Mouse (Mus musculus) T-helper 17 cell (primary cell): ENCODE measurements at regions not wholly inside any gene's neighbourhood (a gene's known extent, or its start where the extent isn't known, plus 50 kb on each side); places are given as distances from the start of the nearest gene placed in this dataset.

Experiments
- in situ Hi-C, 2 experiments: fragments of 300-600 bp; cut with MboI, MseI; formaldehyde crosslinking; loops; 1 replicate in 1 of 2; 2 replicates in 1 of 2; pipeline ENCODE4 v1.15.1; 2025; ENCODE audit warnings: high pct_unique_total_duplicates in 2 of 2

DNA sequence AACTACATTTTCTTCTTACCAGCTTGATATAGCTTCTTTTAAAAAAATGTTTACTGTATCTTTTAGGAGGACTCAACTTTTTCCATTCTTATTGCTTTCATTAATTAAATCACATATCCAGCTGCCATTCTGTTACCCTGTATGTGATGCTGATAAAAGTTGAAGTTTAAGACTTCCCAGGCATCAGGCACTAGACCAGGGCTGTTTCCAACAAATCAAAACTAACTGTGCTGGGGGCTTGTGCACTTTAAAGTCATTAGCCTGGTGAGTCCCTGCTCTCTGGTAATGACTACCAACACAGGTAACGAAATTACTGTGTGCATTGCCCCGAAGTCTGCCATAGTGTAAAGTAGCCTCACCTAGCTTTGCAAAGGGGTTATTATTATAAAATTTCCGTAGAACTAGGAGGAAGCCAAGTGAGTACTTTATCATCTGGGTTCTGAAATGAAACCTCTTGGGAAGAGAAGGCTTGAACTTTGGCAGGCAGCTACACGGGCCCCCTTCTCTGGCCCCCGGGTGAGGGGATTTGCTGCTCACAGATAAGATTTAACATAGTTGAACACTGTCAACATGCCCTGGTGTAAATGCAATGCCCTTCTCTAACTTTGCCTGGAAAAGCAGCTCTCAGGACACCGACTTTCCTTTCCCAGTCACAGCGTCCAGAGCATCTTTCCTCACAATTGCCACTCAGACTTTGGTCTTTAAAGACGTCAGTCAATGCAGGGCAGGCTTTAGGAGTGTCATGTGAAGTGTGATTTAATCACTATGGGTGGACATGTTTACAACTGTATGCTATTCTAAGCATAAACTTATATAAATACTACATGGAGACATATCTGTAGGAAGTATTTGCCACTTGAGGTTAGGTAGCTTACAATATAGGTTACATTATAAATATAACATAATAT is 122.1 kb upstream of the Tab2 start:
- in situ Hi-C loops = no loop called here

DNA sequence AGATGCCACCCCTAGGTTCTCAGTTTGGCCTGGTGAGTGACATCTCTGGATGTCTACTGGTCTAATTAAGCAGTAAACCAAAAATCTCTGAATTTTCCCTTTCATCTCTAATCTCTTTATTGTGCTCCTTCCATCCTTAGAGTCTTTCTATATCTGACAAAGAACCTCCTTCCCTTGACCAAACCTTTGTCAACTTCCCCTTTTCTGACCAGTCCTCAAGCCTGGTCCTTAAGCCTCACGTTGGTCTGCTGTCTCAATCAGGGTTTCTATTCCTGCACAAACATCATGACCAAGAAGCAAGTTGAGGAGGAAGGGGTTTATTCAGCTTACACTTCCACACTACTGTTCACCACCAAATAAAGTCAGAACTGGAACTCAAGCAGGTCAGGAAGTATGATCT is 116.4 kb upstream of the Tab2 start:
- in situ Hi-C loops = no loop called here

DNA sequence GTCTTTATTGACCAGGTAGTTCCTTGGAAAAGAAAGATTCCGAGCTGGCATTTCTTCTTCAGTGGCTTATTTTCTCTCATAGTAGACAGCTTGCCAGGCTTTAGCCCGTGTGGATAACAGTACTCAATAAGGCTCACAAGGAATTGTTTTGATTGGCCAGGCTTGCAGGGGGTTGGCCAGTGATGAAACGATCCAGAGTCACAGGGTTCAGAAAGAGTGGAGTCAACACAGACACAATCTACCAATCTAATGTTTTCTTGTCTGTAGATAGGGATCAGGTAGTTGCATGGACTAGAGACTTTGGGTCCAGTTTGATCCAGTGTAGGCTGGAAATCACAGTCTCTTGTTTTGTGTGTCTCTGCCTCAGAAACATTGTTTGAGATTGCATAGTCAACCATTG is 115.8 kb upstream of the Tab2 start:
- in situ Hi-C loops = no loop called here

DNA sequence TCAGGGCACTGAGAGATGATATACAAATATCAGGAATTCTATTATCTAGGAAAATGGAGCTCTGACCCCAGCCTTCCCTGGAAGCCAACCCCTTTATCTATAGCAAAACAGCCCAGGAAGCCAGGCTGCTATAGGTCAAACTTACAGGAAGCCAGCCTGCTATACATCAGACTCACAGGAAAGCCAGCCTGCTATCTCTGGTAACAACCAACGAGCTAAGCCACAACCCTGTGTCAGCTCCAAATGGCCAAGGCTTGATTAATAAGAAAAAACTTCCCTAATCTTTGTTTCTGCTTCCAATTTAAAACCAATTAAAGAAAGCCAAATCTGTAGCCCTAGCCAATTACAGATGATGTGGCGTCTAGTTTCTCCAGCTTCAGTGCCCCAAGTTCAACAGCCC is 114.4 kb upstream of the Tab2 start:
- in situ Hi-C loops = no loop called here

DNA sequence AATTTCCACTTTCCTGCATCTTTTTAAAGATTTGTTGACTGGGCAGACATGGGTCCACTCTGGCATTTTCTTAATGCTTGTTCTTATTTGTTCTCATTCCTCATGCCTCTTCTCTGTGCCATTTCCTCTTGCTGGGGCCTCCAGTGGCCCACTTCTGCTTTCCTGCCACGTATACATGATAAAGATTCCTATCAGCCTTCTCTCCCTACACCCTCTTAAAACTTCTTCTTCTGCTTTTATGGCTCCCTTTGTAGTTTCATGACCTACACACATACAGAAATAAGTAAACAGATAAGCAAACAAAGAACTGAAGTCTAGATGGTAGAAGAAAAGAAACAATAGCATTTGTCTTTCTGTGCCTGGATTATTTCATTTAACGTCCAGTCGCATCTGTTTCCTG is 110.9 kb upstream of the Tab2 start:
- in situ Hi-C loops = loop anchor here in 1 of 2 experiments (5.0 kb wide), 1 partner anchor 45 kb away; no protein-coding TSS in a partner anchor

DNA sequence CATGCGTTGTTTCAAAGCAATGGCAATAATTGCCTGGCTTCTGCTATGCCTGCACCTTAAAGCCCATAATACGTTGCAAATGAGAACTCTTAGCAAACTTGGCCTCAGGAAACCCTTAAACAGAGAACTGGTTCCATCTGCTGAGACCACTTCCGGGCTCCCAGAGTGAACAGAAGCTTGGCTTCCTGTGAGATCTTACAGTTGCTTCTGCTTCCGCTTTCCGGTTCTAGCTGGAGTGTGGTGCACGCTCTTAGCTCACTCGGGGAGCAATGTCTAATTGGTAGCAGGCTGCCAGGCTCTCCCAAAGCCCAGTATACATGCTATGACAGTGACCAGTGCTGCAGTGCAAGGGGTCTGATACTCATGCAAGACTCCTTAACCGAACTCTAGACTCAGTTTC is 109.7 kb upstream of the Tab2 start:
- in situ Hi-C loops = loop anchor here in 1 of 2 experiments (5.0 kb wide), 1 partner anchor 47 kb away; no protein-coding TSS in a partner anchor

DNA sequence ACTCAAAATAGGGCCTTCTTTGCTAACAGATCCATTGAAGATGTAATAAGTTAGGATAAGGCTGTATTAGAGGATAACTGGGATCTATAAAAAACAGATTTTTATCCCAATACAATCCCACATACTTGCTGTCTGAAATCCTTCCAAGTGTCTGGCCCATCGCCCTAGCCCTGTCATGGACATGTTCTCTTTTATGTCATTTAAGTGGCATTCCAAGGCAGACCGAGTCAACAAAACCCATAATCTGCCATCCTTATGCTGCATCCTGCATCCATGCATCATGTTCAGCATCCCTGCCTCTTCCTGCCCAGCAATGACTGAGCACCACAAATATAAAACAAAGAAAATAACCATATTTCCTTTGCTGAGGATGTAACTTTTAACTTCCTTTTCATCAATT is 108.3 kb upstream of the Tab2 start:
- in situ Hi-C loops = no loop called here

DNA sequence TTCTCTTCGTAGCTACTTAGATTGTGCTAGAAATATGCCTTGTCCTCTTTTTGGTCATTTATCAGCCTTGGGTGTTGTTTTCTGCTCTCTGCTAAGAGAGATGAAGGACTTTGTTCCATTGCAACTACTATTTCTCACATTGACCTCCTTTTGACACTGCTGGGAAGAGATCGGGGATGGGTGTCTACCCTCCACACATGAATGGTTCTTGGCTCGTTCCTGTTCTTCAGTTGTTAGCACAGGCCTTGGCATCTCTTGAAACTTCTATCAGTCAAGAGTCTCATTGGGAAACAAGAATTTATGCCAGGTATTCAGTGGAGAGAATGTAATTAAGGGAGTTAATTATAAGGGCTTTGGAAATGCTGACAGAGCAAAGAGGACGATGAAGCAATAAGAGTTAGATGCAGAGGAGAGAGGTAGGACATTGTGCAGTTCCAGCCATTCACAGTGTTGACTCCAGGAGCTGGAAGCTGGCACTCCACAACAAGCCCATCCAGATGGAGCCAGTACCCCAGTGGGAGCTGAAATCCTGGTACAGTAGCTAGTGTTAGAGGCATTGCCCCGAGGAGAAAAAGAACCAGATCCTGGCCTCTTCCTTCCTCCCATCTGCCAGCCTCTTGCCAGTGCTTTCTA is 107.5 kb upstream of the Tab2 start:
- in situ Hi-C loops = no loop called here

DNA sequence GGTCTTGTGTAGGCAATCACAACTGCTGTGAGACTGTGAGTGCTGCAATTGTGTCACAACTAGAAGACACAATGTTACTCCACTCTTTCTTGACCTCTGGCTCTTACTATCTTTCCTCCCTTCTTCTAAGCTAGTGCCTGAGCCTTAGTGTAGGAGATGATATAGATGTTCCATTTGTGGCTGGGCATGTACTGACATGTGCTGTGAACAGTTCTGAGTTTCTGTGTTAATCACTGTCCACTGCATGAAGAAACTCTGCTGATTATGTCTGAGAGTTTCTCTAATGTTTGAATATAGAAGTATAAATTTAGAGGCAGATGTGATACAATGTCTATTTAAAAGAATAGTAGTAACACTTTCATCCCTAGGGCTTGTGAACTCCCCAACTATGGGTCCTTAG is 105.0 kb upstream of the Tab2 start:
- in situ Hi-C loops = no loop called here

DNA sequence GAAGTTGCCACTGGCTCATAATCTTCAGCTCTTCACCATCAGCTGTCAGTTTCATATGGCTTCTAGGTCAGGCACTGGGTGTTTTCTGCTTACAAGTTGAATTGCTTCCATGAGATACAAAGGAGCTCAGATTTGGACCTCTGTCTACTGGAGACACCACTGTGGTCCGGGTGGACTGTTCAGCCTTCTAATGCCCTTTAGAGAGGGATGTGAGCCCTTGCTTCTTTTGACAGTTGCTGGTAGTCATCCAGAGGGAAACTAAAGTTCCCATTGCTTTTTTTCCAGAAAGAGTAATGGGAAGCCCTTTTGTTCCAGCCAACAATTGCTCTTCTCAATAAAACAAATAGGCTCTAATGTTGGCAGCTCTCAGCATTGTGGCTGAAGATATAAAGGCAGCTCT is 103.7 kb upstream of the Tab2 start:
- in situ Hi-C loops = loop anchor here in 1 of 2 experiments (5.0 kb wide), 1 partner anchor 97 kb away; no protein-coding TSS in a partner anchor

DNA sequence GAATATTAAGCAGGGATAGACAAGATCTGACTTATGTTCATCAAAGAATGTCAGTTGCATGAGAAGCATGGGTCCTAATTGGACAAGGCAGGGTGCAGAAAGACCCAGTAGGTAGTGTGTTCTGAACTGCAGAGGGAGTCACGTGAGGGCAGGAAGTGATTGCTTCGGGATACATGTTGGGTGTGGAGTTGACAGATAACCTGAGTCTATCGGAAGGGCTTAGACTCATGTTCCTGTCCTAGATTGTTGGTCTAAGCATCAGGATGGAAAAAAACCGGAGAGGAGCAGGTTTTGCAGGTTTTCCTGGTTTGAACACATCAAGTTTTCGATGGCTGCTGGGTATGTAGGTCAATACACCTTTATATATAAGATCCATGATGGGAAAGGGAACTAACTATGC is 101.8 kb upstream of the Tab2 start:
- in situ Hi-C loops = loop anchor here in 1 of 2 experiments (5.0 kb wide), 1 partner anchor 96 kb away; no protein-coding TSS in a partner anchor

DNA sequence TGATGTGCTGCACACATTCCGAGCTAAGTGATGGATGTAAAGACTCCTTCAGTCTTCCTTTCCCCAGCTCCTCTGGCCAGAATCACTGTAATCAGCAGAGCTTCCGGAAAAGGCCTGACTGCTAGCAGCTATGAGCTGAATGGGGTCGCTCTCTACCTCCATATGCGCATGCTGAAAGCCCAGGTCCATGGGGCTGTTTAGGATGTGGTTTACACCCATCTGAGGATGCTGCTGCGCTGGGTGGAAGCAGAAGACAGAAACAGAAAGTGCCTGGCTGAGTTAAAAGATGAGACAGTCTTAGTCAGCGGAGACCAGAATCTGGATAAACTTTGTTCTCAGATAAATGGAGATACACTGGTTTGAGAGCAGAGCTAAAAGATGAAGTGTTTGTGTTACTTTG is 99.3 kb upstream of the Tab2 start:
- in situ Hi-C loops = loop anchor here in 1 of 2 experiments (5.0 kb wide), 1 partner anchor 93 kb away; no protein-coding TSS in a partner anchor

DNA sequence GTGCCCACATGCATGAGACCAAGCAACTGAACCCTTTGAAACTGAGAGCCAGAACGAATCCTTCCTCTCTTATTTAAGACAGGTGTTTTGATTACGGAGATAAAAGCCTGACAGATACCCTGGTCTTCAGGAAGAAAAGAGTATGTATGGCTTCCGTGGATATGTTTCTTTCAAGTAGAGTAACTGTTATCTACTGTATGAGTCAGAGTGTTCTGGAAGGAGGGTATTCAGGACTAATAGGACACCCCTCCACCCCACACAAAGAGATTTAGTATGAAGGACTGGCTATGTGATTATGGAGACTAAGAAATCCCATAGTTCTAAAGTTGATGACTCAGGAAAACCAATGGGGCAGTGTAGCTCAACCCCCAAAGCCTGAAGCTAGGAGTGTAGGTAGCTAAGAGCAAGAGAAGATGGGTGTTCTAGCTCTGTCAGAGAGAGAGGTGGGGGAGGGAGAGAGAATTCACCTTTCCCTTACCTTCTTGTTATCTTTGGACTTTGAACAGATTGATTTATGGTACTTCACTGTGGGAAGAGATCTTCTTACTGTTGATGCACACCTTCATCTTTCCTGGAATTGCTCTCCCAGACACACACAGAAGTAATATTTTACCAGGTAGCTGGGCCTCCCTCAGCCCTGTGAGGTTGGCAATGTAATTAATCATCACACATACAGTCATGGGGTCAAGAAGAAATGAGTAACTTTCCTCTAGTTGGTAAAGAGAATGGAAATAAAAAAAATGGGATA is 87.6 kb upstream of the Tab2 start:
- in situ Hi-C loops = no loop called here

DNA sequence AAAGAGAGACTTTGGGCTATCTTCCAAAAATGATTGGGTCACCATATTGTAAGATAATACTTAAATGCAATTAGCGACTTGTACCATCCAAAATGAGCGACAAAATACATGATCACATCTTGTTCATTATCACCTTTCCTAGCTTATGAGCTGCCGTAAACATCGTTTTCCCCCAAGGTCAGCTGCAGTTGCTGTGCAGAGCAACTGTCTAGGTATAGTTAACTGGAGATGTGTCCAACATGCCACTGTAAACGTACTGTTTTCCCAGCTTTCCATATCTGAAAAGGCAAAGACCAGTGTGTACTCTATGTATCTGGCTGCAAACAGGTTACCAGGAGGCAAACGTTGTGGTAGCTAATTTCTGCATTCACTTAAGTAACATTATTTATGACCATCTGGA is 86.3 kb upstream of the Tab2 start:
- in situ Hi-C loops = no loop called here

DNA sequence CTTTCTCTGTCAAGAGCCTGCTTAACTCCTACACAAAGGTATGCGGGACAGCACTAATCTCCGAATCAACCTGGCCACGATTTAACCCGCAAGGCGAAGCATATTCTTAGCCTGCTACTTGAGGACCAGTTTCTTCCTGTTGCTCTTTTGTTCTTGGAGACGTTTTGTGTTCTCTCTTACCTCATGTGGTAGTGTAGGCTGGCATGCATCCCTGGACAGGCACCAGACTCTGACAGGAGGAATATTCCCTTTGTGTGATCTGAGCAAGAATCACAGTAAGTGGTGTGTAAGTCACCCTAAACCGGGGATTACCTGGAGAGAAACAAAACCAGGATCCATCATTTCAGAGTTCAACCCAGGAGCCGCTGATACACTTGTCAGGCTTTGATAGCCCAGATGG is 85.8 kb upstream of the Tab2 start:
- in situ Hi-C loops = no loop called here

DNA sequence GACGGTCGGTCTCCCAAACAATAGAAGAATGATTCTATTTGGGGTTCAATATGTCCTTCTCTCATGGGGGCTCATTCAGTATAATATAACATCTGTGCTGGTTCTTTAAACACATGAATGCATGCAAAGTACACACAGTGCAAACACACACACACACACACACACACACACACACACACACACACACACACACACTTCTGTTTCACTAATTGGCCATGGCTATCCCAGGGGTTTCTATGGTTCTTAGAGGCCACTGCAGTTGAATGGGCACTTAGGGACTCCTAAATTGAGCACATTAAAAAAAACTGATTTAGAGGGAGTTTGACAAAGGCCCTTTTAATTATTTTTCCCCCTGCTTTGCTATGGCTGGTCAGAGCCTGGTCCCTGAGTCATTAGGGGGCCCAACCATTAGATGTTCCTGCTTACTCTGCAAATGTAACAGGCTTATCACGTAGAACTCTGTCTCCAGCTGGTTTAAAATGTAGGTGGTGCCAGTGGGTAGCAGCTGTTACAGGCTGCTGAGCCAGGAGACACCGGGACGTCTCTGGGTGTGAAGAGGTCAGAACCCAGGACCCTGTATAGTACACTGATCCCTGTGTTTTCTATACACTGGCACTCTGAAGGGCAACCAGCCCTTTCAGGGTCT is 82.1 kb upstream of the Tab2 start:
- in situ Hi-C loops = no loop called here

DNA sequence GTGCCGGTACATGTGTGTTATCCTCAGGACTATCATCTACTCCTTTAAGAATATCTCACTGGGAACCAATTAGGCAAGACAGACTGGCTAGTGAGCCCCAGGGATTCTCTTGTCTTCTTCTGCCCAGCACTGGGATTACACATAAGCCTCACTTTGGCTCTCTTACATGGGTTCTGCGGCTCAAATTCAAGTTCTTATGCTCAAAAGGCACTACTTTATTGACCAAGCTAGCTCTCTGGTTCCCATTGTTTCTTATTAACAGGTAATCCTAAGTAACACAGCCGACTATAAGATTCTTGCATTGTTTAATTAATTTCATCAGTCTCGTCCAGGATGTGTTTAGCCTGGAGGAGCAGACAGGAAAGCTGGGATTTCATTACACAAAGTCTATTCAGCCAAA is 80.3 kb upstream of the Tab2 start:
- in situ Hi-C loops = no loop called here

DNA sequence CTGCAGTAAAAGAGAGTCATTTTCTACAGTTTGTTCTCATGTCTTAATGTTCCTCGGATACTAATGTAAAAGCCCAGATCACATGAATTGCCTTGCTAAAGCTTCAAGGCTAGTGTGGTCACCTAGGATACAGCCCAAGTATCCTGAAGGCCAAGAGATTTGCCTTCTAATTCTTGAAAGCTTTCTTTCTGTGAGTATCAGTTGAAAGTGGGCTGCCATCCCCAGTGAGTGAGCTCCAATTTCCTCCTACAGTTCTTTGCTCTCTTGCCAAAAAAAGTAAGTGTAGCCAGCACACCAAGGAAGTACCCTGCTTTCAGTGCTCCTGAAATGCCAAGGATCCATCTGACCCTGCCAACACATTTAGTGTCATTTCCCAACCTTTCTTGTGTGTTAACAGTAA is 79.3 kb upstream of the Tab2 start:
- in situ Hi-C loops = no loop called here

DNA sequence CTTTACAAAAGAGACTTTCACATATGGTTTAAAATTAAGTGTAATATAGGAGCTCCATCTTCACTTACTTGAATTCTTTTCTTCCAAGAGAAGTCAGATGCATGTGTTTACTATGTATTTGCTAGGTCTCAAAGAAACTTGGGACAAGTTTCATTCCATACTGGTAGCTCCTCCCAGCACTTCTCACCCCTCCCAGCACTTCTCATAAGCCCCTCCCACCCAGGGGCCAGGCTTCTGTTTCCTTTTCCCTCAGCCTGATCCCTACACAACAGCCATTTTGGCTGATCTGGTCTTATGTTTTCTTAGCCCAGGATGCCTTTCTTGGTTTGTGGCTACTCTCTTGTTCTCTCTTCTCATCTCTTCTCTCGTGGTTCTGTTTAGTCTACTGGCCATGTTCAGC is 76.2 kb upstream of the Tab2 start:
- in situ Hi-C loops = no loop called here

DNA sequence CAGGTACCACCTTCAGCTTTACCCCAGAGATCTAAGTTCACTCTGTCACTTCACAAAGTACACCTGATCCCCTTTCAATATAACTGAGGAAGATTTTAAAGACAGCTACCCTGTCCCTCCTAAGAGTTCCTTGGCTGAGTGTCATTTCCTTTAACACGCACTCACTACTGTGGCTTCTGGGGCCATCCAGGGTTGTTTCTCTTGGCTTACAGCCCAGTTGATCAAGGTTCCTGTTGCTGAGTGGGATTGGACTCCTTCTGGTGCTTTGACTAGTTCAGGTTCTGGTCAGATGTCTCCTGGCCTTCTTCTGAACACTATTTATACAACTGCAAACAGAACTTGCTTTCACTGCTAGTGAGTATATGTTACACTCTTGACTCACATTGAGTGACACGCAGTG is 72.8 kb upstream of the Tab2 start:
- in situ Hi-C loops = no loop called here

DNA sequence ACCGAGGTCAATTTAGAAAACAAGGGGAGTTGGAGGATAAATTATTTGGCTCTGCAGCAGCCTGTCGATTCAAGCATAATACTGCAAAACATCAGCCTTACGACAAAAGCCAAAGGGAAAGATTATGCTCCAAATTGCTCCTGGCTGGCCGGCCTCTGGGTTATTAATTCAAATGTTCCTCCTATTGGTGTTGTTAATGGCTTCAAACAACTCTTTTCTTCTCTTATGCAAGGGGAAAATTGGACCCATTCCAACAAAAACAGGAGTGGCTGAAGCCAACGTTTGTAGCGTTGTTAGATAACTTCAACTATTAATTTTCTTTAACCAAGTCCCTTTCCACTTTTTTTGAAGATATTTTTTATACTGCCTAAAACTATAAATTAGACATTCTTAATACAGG is 71.0 kb upstream of the Tab2 start:
- in situ Hi-C loops = no loop called here

DNA sequence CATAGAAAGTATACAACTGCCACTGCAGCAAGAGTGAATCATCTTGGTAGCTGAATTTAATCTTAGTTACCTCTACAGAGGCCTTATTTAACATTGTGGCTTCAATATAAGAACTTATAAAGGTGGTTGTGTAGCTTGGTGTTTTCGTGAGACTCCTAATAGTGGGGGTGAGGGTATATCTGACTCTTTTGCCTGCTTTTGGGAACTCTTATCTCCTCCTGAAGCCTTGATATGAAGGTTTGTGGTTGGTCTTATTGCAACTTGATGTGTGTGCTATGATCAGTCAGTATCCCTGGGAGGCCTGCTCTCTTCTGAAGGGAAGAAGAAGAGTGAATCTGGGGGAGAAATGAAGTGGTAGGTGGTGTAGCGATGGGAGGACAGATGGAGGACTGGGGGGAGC is 67.7 kb upstream of the Tab2 start:
- in situ Hi-C loops = no loop called here
